Mouse (Mus musculus): ENCODE measurements around the gene Trim37.

The Trim37 gene

DNA sequence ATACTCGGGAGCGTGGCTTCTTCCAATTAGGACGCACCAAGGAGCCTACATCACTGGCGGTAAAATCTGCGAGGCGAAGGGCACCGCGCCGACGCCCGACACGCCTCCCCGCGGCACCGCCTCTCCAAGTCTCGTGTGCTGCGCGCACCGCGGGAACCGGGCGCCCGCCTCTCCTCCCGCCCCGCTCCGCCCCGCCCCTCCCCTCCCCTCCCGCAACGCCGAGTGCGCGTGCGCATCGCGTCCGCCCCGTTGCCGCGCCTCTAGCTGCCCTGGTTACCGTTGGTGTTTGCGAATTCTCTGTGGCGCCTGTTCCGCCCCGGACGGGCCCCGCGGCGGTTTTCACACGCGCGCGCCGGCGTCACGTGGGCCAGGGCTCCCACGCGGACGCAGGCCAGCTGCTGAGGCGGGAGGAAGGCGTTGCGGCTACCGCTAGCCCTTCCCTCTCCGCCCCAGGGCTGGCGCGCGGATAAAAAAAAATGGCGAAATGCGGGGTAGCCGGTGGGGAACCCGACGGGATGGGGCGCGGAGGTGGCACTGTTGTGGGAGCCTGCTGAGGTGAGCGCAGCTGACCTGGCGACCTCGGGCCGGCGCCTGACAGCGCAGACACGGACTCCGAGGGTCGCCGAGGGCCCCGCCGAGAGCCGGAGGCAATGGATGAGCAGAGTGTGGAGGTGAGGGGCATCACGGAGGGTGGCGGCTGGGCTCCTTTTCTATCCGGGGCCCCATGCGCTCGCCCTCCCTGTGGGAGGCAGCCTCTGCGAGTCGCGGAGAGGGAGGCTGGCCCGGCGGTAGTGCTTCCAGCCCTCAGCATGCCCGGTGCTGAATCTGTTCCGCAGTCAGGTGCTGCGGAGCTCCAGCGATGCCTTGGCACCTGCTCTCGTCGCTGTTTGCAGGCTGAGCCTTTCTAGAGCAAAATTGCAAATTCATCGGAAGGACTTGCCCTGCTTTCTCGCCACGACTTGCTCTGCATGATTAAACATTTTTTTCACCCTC is at the start of gene Trim37:
TSS of gene Trim37 (plus strand) at position 254 of the 993 bp plus-strand sequence.
- peak; percentile 88 for DNase-seq

GRCm38 (mm10) chr11:87083712-87084111 is 43.2 kb upstream of the Trim37 start:
- no peak for DNase-seq

DNA sequence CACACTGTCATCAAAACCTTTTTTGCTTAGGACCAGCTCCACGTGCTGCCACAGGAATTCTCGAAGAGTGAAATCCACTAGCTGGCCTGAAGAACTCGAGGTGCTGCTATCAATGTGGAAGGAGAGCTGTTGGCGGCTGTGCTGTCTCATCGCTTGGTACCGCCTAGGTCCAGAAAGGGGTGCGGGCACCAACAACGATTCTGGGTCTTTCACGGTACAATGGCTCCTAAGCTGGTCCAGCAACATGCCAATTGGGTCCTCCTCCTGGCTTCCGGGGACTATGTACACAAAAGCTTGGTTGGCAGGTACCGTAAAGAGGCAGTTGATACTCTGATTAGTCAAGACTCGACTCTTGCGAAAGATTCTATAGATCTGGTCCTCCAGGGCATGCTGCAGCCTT is 41.4 kb upstream of the Trim37 start:
- DNase-seq, result no peak

DNA sequence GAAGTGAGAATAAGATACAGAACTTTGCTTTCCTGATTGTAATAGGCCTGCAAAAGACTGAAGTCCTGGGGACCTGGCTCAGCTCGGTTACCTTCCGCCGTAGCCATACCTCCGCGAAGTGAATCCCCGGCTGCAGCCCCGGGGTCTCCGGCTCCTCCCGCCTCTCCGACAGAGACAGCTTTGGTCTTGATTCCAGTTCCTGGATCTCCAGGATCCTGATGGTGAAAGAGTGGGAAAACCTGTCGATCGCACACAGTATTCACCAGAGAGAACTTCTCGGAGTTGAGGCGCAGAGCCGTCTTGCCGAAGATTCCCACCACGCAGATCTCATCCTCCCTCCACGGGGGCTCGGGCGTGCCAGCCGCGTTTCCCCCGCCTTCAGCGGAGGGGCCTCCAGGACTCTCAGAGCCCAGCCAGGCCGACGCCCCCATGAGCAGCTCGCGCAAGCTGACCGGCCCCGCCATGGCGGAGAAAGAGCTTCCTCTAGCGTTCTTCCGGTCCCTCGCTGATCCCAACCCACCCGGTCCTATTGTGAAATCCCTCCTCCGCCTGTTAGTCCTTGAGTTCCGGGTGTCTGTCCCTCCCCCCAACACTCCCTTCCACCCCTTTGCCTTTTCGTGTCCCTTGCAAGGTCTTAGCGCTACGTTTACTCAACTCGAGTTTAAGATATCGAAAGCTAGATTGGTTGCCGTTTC is 40.4 kb upstream of the Trim37 start, which contains the start of gene Smg8:
TSS of gene Smg8 (minus strand) at position 485 of the 695 bp plus-strand sequence.
- peak; percentile 69 for DNase-seq

- no peak for DNase-seq
These were observed 39.7 kb upstream of the Trim37 start for GRCm38 (mm10) chr11:87087142-87087541.

GRCm38 (mm10) chr11:87108409-87108754 is 18.5 kb upstream of the Trim37 start, which contains the start of gene Prr11:
Prr11 (minus strand) TSS chr11:87108708.
- no peak for DNase-seq

DNA sequence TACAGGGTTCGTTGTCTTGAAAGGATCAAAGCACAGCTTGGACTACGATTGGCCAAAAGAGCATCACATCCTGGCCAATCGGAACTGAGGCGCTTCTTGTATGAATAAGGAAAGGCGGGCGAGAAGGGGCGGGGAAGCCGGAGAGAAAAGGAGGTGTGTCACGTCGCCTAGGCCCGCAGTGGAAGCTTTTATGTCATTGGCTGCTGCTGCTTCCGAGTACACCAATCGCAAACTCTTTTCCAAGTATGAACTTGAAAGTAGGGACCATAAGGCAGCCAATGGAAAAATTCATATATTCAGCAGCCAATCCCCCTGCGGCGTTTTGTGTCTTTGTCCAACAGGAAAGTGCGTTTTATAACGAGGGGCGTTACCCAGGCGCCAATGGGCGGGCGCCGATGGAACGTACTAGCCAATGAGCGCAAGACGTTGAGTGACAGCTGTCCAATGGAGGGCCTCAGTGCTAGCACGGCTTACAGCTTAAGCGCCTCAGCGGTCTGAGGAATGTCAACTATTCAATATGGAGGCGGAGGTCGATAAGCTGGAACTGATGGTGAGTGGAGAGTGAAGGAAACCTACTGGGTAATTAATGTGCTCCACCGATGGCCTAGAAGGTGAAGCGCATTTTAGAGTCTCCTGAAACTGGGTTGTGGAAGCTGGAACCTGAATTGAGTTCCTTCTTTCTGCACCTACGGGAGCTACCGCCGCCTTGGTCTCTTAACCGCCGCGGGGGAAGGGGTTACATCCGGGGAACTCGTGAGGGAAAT is 17.9 kb upstream of the Trim37 start, which contains the start of gene Ska2:
TSS of gene Ska2 (plus strand) at position 480 of the 764 bp plus-strand sequence.
- DNase-seq, result peak; percentile 100

GRCm38 (mm10) chr11:87109519-87110171 is 17.2 kb upstream of the Trim37 start:
- DNase-seq, result no peak

- no peak for DNase-seq
These were observed 16.5 kb upstream of the Trim37 start for GRCm38 (mm10) chr11:87110172-87110909.

DNA sequence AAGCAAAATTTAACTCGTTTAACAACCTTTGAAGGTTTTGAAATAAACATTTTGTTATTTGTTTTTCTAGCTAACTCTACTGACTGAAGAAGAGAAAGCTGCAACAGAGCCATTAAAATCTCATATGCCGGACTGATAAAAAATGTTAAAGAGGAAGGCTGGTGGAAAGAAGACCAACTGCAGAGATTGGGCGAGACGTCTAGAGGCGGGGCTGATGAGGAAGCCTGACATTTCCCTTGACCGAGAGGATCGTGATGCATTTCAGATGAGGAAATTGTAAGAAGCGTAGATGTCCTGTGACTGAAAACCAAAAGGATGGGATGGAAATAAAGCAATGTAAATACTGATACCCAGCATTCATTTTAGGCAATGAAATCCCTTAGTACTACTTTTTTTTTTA is 5.0 kb upstream of the Trim37 start:
- no peak for DNase-seq

DNA sequence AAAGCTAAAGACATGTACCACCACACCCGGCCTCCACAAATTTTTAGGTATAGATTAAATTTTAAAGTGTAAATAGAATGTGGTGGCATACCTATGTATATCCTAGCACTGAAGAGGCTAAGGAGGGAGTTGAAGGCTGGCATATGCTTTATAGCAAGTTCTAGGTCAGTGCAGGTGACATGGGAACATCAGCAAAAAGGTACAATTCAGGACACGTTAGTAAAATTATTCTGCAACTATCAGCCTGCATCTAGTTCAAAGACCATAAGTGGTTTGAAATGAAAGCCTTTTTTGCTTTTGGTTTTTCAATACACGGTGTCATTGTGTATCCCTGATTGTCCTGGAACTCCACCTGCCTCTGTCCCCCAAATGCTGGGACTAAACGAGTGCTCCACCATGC is 1.3 kb upstream of the Trim37 start:
- DNase-seq, result no peak

GRCm38 (mm10) chr11:87126281-87126823 is 525 bp upstream of the Trim37 start:
- DNase-seq, result no peak

DNA sequence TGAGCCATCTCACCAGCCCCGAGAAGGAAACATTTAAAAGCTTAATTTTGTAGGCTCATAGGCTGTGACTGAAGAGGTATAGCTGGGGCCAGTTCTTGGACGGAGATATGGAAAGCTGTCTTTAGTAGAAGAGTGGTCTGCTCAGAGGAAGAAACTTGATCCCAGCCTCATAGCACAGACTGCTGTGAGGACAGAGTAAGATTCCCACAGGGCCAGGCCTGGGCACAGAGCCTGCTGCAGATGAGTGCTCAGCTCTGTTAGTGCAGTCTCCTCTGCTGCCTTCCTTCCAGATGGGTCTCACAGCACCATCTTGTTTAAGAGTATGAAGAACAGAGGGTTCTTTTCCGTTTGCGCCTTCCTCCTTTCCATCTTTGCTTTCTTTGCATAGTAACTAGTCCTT is 9.4 kb downstream of the Trim37 start:
- no peak for DNase-seq

GRCm38 (mm10) chr11:87158012-87158411 is 31.1 kb downstream of the Trim37 start:
- DNase-seq, result no peak

DNA sequence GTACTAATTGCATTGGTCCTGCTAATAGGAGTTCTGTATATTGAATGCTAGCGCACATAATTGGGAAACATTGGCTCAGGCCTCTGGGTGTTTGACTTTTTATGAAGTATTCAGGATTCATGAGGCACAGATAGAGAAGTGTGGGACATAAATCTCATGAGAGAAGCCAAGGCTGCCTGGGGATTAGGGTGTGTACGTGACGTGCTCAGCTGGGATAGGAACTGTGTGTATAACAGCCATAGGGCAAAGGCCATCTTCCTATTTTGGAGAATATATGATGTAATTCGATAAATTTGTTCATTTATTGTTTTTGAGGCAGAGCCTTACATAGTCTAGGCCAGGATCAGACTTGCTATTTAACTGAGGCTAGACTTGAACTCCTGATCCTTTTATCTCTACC is 35.8 kb downstream of the Trim37 start:
- no peak for DNase-seq

GRCm38 (mm10) chr11:87163751-87164150 is 36.9 kb downstream of the Trim37 start:
- no peak for DNase-seq

GRCm38 (mm10) chr11:87173625-87174024 is 46.7 kb downstream of the Trim37 start:
- no peak for DNase-seq

GRCm38 (mm10) chr11:87175031-87175430 is 48.2 kb downstream of the Trim37 start:
- DNase-seq, result no peak

DNA sequence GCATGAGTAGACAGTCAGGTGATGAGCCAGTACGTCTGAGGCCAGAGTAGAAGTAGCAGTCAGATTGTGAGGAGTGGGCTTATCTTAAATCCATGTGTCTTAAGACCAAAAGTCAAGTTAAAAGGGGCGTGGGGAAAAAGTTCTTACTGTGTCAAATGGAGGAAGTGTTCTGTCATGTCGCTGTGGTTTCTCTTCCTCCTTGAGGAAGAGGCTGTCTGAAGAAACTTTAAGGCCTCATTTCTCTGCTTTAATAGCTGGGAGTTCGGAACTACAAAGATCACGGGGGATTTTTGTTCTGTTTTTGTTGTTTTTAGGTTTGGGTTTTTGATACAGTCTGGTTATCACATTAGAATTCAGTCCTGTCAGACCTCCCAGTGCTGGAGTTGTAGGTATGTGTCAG is 85.4 kb downstream of the Trim37 start:
- DNase-seq, result no peak

DNA sequence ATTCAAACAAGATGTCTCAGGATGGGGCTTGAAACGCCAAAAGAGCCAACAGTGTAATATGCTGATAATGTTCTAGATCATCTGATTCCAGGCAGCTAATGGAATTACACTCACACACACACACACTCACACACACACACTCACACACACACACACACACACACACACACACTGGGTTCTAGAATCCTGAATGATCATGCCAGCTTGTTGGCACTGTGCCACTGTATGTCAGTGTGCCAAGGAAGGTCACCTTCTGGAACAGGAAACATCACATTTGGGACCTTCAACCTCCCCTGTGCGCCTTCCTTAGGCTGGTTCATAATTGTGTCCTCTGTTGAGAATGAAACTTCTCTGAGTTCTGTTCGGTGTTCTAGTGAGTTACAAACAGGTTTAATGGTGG is 95.8 kb downstream of the Trim37 start:
- peak; percentile 6 for DNase-seq

GRCm38 (mm10) chr11:87227056-87227455 is 100.2 kb downstream of the Trim37 start:
- DNase-seq, result no peak
